Mouse (Mus musculus): ENCODE measurements around the gene Rev3l. TPM values are rescaled to one million over a fixed set of nuclear protein-coding genes. Genes with fewer than 3 reads are reported as not detected.
"Not testable (repeated sequence)": the region's sequence is repeated elsewhere in the genome, so short reads cannot be mapped to it uniquely, and the experiment has no call there.

The Rev3l gene
- polyA plus RNA-seq, 1 experiment from 2014 or later = 7.6 TPM

DNA sequence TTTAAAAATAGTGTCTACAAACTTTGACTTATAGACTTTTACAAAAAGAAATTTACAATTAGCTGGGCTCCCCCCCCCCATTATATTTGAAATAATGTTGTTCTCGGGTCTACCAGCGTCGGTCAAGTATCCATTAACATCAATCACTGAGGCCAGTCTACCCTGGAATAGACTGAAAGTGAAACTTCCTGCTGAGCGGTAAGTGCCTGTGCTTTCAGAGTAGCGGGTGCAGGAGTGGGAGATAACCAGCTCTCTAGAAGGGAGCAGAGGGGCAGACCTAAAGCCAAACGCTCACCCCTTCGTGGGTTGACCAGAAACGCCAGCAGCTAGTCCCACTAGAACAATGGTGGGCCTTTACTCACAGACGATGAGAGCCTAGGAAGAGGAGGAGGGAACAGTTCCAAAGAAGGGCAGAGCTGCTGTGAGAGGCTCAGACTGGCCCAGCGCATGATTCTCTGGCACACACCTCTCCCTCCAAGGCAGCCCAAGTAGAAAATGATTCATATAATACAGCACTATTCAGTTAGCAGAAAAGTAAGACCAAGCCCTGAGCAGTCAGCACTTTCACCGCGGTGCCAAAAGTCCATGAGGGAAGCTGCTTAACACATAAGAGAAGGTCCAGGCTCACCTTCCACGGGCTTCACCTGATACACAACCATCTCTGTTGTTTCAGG, 177.0 kb downstream of the Rev3l start:
- ATAC-seq (replicated peaks; ENCODE audit: insufficient number of reproducible peaks, insufficient read depth, low FRiP score, low read depth) = no peak
- Histone ChIP-seq H3K4me3 (peak overlapping the region; percentile 31), H3K9ac (no peak overlapping the region), H3K27me3 (no peaks in the 10 kb centered on the region), H3K9me3 (replicated peaks) (no peaks in the 10 kb centered on the region), H3K4me1 (replicated peaks) (peaks cover 4% of the 10 kb centered on the region; the same call in 1 of the 2 replicates), H3K4me2 (peak overlapping the region; percentile 42), H3K36me3 (no peaks in the 10 kb centered on the region), H3K27ac (no peak overlapping the region)
- WGBS = 51% methylated on average over 13 of the region's 13 CpGs

DNA sequence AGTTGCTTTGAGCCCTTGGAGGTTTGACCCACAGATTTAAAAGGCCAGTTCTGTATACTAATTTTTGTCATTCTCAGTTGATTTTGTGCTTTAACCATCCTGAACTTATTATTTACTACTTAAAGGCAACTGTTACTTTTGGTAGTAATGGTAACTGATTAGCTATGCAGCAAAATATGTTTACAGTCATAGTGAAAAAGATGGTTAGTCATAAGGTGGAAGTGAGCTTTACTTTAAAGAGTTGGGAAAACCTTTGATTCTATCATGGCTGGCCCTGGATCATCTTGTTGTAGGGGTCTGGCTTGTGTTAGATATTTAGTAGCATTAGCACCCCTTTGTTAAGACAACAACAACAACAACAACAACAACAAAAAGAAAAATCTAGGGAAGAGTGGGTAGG, 180.7 kb downstream of the Rev3l start:
- Histone ChIP-seq H3K9me3 (replicated peaks) (no peaks in the 10 kb centered on the region), H3K36me3 (no peaks in the 10 kb centered on the region), H3K9ac (no peak overlapping the region), H3K4me3 (no peak overlapping the region), H3K4me2 (no peak overlapping the region), H3K4me1 (replicated peaks) (peaks cover 4% of the 10 kb centered on the region; the same call in 1 of the 2 replicates), H3K27me3 (no peaks in the 10 kb centered on the region), H3K27ac (no peak overlapping the region)
- no peak for ATAC-seq (replicated peaks; ENCODE audit: insufficient number of reproducible peaks, insufficient read depth, low FRiP score, low read depth)

DNA sequence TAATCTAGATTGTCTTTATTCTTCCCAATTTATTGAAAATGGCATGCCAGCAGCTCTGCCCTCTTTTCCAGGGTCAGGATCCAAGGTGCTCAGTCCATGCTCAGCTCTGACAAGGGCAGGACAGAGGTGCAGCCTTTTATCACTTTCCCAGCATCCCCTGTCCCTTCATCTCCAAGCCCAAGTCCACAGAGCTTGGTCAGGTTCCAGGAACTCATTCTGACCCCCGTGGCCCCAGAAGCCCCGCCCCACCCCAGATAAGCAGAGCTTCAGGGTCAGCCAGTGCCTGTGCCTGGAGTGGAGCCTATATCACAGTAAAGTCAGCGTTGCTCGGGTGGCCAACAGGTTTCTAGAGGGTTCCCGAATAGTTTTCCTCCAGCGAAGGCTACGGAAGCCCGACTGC, 192.6 kb downstream of the Rev3l start:
- not testable (repeated sequence) for H3K9ac ChIP-seq; H3K9me3 ChIP-seq (replicated peaks); H3K4me3 ChIP-seq; H3K4me2 ChIP-seq; H3K4me1 ChIP-seq (replicated peaks); ATAC-seq (replicated peaks; ENCODE audit: insufficient number of reproducible peaks, insufficient read depth, low FRiP score, low read depth); H3K27ac ChIP-seq; H3K36me3 ChIP-seq
- H3K27me3 ChIP-seq = peaks cover 17% of the 10 kb centered on the region
- WGBS = 48% methylated on average over 8 of the region's 8 CpGs

Other genes with a start within 250 kb of the Rev3l start
- 8.6 and 13.7 TPM in 2 replicates for gene Traf3ip2, start 119.2 kb upstream of the Rev3l start, polyA plus RNA-seq (2015; fragmentation: Nextera tagmentation; extraction: Ambion mirVana)
- gene Mfsd4b4, start 167.1 kb downstream of the Rev3l start, polyA plus RNA-seq (2015; fragmentation: Nextera tagmentation; extraction: Ambion mirVana) = 2.8 and 4.1 TPM in 2 replicates
- gene Mfsd4b2, start 194.8 kb downstream of the Rev3l start, polyA plus RNA-seq (2015; fragmentation: Nextera tagmentation; extraction: Ambion mirVana) = not detected in 2 replicates
- gene Mfsd4b3, start 228.0 kb downstream of the Rev3l start, polyA plus RNA-seq (2015; fragmentation: Nextera tagmentation; extraction: Ambion mirVana) = 0.81 and 1.00 TPM in 2 replicates